10 mouse cellular contexts compared by ENCODE assay signal in genomic region chr15:102315292-102315691, GRCm38 (mm10). TPM values are rescaled to one million over a fixed set of nuclear protein-coding genes. Genes with fewer than 3 reads are reported as not detected.
DNase-seq lines count a peak whose midpoint lies in the region.
"Had no signal": no experiment of that assay in that cellular context is flagged by ENCODE, and none has a peak within 500 bp of the region (broad histone marks: within the 10 kb centered on the region; RNA-seq: fewer than 3 reads in every experiment).

No protein-coding gene starts in this region.

- peak; percentile 23 for DNase-seq in adrenal gland, postnatal 25 days
- DNase-seq in adrenal gland, adult 18-20 months (ENCODE audit: low spot score in 2 of 2): no peak
- peak; percentile 33 for DNase-seq in layer of hippocampus, adult 11-12 months (ENCODE audit: low spot score)
- DNase-seq in layer of hippocampus, postnatal 25 days (ENCODE audit: extremely low spot score in 1 of 2, low spot score in 1 of 2): no peak
- peak; percentile 55 for DNase-seq in brain, adult 2 months (ENCODE audit: low read depth, low spot score)
- DNase-seq in lung, postnatal 10 days: peak; percentile 37
- no peak for DNase-seq in adipocyte (ENCODE audit: low spot score)
- no peak for DNase-seq in ovary, postnatal 10 days (ENCODE audit: low spot score)
- DNase-seq: left cerebral cortex, postnatal 4 days; lung, embryonic 14.5 days had no signal

RNA-seq across cellular contexts. Expression of gene Pfdn5, which starts 10.6 kb away (rescaled TPM):
- total RNA-seq in adrenal gland, postnatal 25 days (2021): 379 TPM in 2 replicates
- 100 to 1,000 TPM; 443 to 458 TPM for total RNA-seq in adrenal gland, adult 18-20 months (2021)
- 100 to 1,000 TPM; 386 to 396 TPM for total RNA-seq in layer of hippocampus, postnatal 25 days (2021)

RNA-seq across cellular contexts. Expression of gene Myg1, which starts 16.2 kb away (rescaled TPM):
- 72.4 and 77.8 TPM in 2 replicates for total RNA-seq in adrenal gland, postnatal 25 days (2021)
- 10 to 100 TPM; 48.9 to 54.7 TPM for total RNA-seq in adrenal gland, adult 18-20 months (2021)
- total RNA-seq in layer of hippocampus, postnatal 25 days (2021): 10 to 100 TPM; 63.0 to 66.1 TPM

RNA-seq across cellular contexts. Expression of gene Espl1, which starts 19.2 kb away (rescaled TPM):
- 4.1 and 6.3 TPM in 2 replicates for total RNA-seq in adrenal gland, postnatal 25 days (2021)
- total RNA-seq in adrenal gland, adult 18-20 months (2021): 1 to 10 TPM; 1.3 to 1.9 TPM
- total RNA-seq in layer of hippocampus, postnatal 25 days (2021): 1 to 10 TPM; 2.9 to 3.5 TPM

RNA-seq across cellular contexts. Expression of gene Aaas, which starts 35.3 kb away (rescaled TPM):
- 14.4 and 24.0 TPM in 2 replicates for total RNA-seq in adrenal gland, postnatal 25 days (2021)
- 10 to 100 TPM; 12.0 to 14.7 TPM for total RNA-seq in adrenal gland, adult 18-20 months (2021)
- 10 to 100 TPM; 19.6 to 23.1 TPM for total RNA-seq in layer of hippocampus, postnatal 25 days (2021)

RNA-seq across cellular contexts. Expression of gene Mfsd5, which starts 36.0 kb away (rescaled TPM):
- 36.3 and 36.7 TPM in 2 replicates for total RNA-seq in adrenal gland, postnatal 25 days (2021)
- total RNA-seq in adrenal gland, adult 18-20 months (2021): 10 to 100 TPM; 32.6 to 35.2 TPM
- 10 to 100 TPM; 39.0 to 39.6 TPM for total RNA-seq in layer of hippocampus, postnatal 25 days (2021)

Comparison
In these comparisons a context has a peak if more than half of its experiments do, and no peak if none do; other contexts are left out.
1. DNase-seq: peak in adrenal gland, postnatal 25 days (single experiment), layer of hippocampus, adult 11-12 months (single experiment), brain, adult 2 months (single experiment) and lung, postnatal 10 days (single experiment); none in adrenal gland, adult 18-20 months (0 of 2), layer of hippocampus, postnatal 25 days (0 of 2), adipocyte (single experiment) and ovary, postnatal 10 days (single experiment).